Mouse (Mus musculus) central nervous system, embryonic 14 days (tissue): ENCODE data around the gene Zfp108. TPM values are rescaled to one million over a fixed set of nuclear protein-coding genes. Genes with fewer than 3 reads are reported as not detected.

Experiments used
- polyA plus RNA-seq: library from polyadenylated mRNA; depleted of rRNA; stranded (reverse); fragments of >200 nt; gene quantifications from 2 replicates; pipeline ENCODE4 v1.2.3, GENCODE M21; 2012; rRNA removed

Zfp108 gene
- polyA plus RNA-seq = 3.5 and 3.7 TPM in 2 replicates

GRCm38 (mm10) chr7:24254633-24255474, at the start of gene Zfp108:
TSS of gene Zfp108 (plus strand) at chr7:24254794.

GRCm38 (mm10) chr7:24211343-24211742, 43.3 kb upstream of the Zfp108 start, which contains the start of gene Zfp111:
TSS of gene Zfp111 (minus strand) at chr7:24211443.

GRCm38 (mm10) chr7:24237040-24237791, 17.4 kb upstream of the Zfp108 start, which contains the start of gene Zfp109:
TSS of gene Zfp109 (minus strand) at chr7:24237560.

GRCm38 (mm10) chr7:24270288-24270672, 15.7 kb downstream of the Zfp108 start, which contains the start of gene Zfp93:
TSS of gene Zfp93 (plus strand) at chr7:24270420.

GRCm38 (mm10) chr7:24300771-24301282, 46.2 kb downstream of the Zfp108 start, which contains the start of gene Zfp61:
TSS of gene Zfp61 (minus strand) at chr7:24301232.

Other genes with a start within 250 kb of the Zfp108 start
- not detected in 2 replicates for gene Vmn1r183, start 201.5 kb upstream of the Zfp108 start, polyA plus RNA-seq
- 33.7 and 35.4 TPM in 2 replicates for gene Zfp180, start 172.9 kb upstream of the Zfp108 start, polyA plus RNA-seq
- 6.0 and 6.2 TPM in 2 replicates for gene Zfp112, start 142.5 kb upstream of the Zfp108 start, polyA plus RNA-seq
- gene Zfp235, start 120.6 kb upstream of the Zfp108 start, polyA plus RNA-seq = 16.7 and 17.2 TPM in 2 replicates
- gene Zfp114, start 79.7 kb upstream of the Zfp108 start, polyA plus RNA-seq = 2.2 and 2.5 TPM in 2 replicates
- 5.0 and 5.3 TPM in 2 replicates for gene Zfp111, start 43.4 kb upstream of the Zfp108 start, polyA plus RNA-seq
- 3.3 and 3.7 TPM in 2 replicates for gene Zfp109, start 17.2 kb upstream of the Zfp108 start, polyA plus RNA-seq
- gene Zfp93, start 15.6 kb downstream of the Zfp108 start, polyA plus RNA-seq = 7.4 and 7.7 TPM in 2 replicates
- gene Zfp61, start 46.4 kb downstream of the Zfp108 start, polyA plus RNA-seq = 44.8 and 45.5 TPM in 2 replicates
- gene Zfp94, start 61.9 kb downstream of the Zfp108 start, polyA plus RNA-seq = 22.7 and 24.5 TPM in 2 replicates
- 0.09 and 0.11 TPM in 2 replicates for gene Tescl, start 79.1 kb downstream of the Zfp108 start, polyA plus RNA-seq
- not detected in 2 replicates for gene Lypd5, start 94.4 kb downstream of the Zfp108 start, polyA plus RNA-seq
- 0.88 and 2.0 TPM in 2 replicates for gene Kcnn4, start 115.5 kb downstream of the Zfp108 start, polyA plus RNA-seq
- 61.7 and 66.7 TPM in 2 replicates for gene Smg9, start 144.8 kb downstream of the Zfp108 start, polyA plus RNA-seq
- gene Irgc1, start 197.5 kb downstream of the Zfp108 start, polyA plus RNA-seq = not detected in 2 replicates
- gene Plaur, start 207.7 kb downstream of the Zfp108 start, polyA plus RNA-seq = 2.0 and 3.5 TPM in 2 replicates
- gene Cadm4, start 227.2 kb downstream of the Zfp108 start, polyA plus RNA-seq = 219 and 267 TPM in 2 replicates